Mouse (Mus musculus): Measurements from ENCODE around the gene Fam43a.

DNA sequence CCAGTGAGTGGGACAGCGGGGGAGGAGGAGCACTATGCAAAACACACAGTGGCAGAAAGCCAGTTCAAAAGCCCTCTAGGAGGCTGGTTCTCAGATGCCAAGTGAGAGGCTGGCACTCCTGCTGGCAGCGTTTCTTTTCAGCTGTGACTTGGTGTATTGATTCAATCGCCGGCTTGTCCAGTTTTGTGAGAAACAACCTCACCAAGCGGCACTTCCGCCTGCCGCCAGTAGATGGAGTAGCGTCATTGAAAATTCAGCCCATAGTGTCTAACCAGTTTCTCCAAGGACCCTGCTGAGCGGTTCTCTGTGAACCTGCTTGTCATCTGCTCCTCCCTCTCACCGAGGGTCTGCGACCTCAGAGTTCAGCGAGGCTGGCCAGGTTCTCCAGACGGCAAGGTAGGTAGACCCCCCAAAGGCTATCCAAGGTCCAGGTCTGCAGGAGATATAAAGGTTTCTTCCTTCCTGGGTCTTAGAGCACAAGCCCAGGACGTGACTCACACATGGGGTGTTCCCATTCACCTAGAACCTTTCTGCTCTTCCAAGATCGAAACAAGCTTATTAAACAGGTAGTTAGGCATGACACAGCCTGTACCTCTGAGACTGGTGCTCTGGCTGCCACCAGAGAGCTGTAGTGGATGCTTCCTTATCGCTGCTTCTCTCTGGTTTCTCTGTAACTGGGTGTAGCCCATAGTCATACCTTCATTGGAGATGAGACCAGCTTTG lies 2.4 kb upstream of the Fam43a start:
- no peak for TF ChIP-seq EP300 (IDR thresholded peaks at IDR 0.05; ENCODE audit: low read depth)
- TF ChIP-seq CTCF (IDR thresholded peaks at IDR 0.05; ENCODE audit: low read depth) = peak; percentile 94
